Mouse (Mus musculus) hematopoietic multipotent progenitor cell, adult 10-12 weeks (in vitro differentiated cells): Measurements from ENCODE around the gene Tcl1b4. TPM values are rescaled to one million over a fixed set of nuclear protein-coding genes. Genes with fewer than 3 reads are reported as not detected.

Experiments used
- polyA plus RNA-seq: library from polyadenylated mRNA; stranded (reverse); fragments of >175 nt; gene quantifications from 2 replicates; pipeline ENCODE4 v1.2.3, GENCODE M21; 2012; ENCODE audit warnings: low replicate concordance

Tcl1b4 gene
- not detected in 2 replicates for polyA plus RNA-seq

GRCm38 (mm10) chr12:105201657-105202056 lies at the start of gene Tcl1b4:
Gene Tcl1b4, plus strand, starts transcription at chr12:105201957.

GRCm38 (mm10) chr12:105159390-105159789 lies 42.4 kb upstream of the Tcl1b4 start, which contains the start of gene Tcl1b1:
Gene Tcl1b1, plus strand, starts transcription at chr12:105159690.

GRCm38 (mm10) chr12:105176044-105176443 lies 25.7 kb upstream of the Tcl1b4 start, which contains the start of gene Tcl1b5:
Gene Tcl1b5, plus strand, starts transcription at chr12:105176344.

GRCm38 (mm10) chr12:105190743-105191142 lies 11.0 kb upstream of the Tcl1b4 start, which contains the start of gene Tcl1b3:
Gene Tcl1b3, plus strand, starts transcription at chr12:105191043.

GRCm38 (mm10) chr12:105222601-105223319 lies 21.0 kb downstream of the Tcl1b4 start, which contains the start of gene Tcl1:
Gene Tcl1, minus strand, starts transcription at chr12:105222793.

Other genes starting within 250 kb of the Tcl1b4 start
- gene Syne3, start 192.1 kb upstream of the Tcl1b4 start, polyA plus RNA-seq: 22.1 and 27.8 TPM in 2 replicates
- gene Glrx5, start 169.3 kb upstream of the Tcl1b4 start, polyA plus RNA-seq: 69.6 and 101 TPM in 2 replicates
- not detected in 2 replicates for gene Tcl1b2, start 55.9 kb upstream of the Tcl1b4 start, polyA plus RNA-seq
- gene Tcl1b1, start 42.3 kb upstream of the Tcl1b4 start, polyA plus RNA-seq: not detected in 2 replicates
- not detected in 2 replicates for gene Tcl1b5, start 25.6 kb upstream of the Tcl1b4 start, polyA plus RNA-seq
- not detected in 2 replicates for gene Tcl1b3, start 10.9 kb upstream of the Tcl1b4 start, polyA plus RNA-seq
- not detected in 2 replicates for gene Tcl1, start 20.8 kb downstream of the Tcl1b4 start, polyA plus RNA-seq
- not detected in 2 replicates for gene Tunar, start 131.9 kb downstream of the Tcl1b4 start, polyA plus RNA-seq